Mouse (Mus musculus): Measurements from ENCODE around the gene Clec10a. TPM values are rescaled to one million over a fixed set of nuclear protein-coding genes. Genes with fewer than 3 reads are reported as not detected.

Clec10a gene
- polyA plus RNA-seq, 1 experiment = not detected

DNA sequence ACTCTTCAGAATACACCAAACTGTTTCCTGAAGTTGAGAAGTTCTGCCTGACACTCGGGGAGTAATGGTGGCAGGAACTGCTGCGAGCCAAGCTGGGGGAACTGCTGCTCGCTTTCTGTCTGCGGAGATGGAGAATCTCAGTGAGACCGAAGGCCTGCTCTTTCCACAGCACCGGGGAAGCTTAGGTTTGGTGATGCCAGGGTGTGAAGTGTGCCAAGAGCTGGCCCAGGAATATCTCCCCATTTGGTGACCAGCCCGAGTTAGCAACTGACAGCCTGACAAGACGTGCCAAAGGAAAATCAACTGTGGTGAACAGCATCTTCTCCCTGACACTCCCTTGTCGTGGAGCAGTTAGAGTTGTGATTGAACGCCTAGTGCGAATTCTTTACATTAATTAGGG is 22.3 kb downstream of the Clec10a start:
- no peaks in the 10 kb centered on the region for H3K36me3 ChIP-seq (ENCODE audit: control insufficient read depth, insufficient read depth, low read length, poor library complexity, severe bottlenecking)
- no peaks in the 10 kb centered on the region for H3K4me1 ChIP-seq (ENCODE audit: control insufficient read depth, insufficient read depth, low read length)
- H3K9ac ChIP-seq (ENCODE audit: low read depth, poor library complexity, severe bottlenecking) = no peak overlapping the region
- no peak overlapping the region for H3K4me3 ChIP-seq (ENCODE audit: low read depth, low read length)
- no peak overlapping the region for H3K27ac ChIP-seq (ENCODE audit: insufficient read depth, low read length)
- TF ChIP-seq CTCF (IDR thresholded peaks at IDR 0.05; ENCODE audit: low read depth, low read length) (no peak), POLR2A (IDR thresholded peaks at IDR 0.05; ENCODE audit: insufficient read depth, low read length) (no peak), EP300 (IDR thresholded peaks at IDR 0.05; ENCODE audit: insufficient read depth, low read depth, low read length) (no peak)
- H3K27me3 ChIP-seq (ENCODE audit: control insufficient read depth, insufficient read depth, low read length, poor library complexity, severe bottlenecking) = no peaks in the 10 kb centered on the region
- H3K9me3 ChIP-seq (replicated peaks; ENCODE audit: control insufficient read depth, insufficient read depth, low read length, poor library complexity, severe bottlenecking) = no peaks in the 10 kb centered on the region

- Histone ChIP-seq H3K36me3 (ENCODE audit: control insufficient read depth, insufficient read depth, low read length, poor library complexity, severe bottlenecking) (no peaks in the 10 kb centered on the region), H3K4me1 (ENCODE audit: control insufficient read depth, insufficient read depth, low read length) (no peaks in the 10 kb centered on the region), H3K9ac (ENCODE audit: low read depth, poor library complexity, severe bottlenecking) (no peak overlapping the region), H3K9me3 (replicated peaks; ENCODE audit: control insufficient read depth, insufficient read depth, low read length, poor library complexity, severe bottlenecking) (no peaks in the 10 kb centered on the region), H3K4me3 (ENCODE audit: low read depth, low read length) (no peak overlapping the region), H3K27ac (ENCODE audit: insufficient read depth, low read length) (no peak overlapping the region), H3K27me3 (ENCODE audit: control insufficient read depth, insufficient read depth, low read length, poor library complexity, severe bottlenecking) (no peaks in the 10 kb centered on the region)
- TF ChIP-seq CTCF (IDR thresholded peaks at IDR 0.05; ENCODE audit: low read depth, low read length) (no peak), EP300 (IDR thresholded peaks at IDR 0.05; ENCODE audit: insufficient read depth, low read depth, low read length) (no peak)
Measured at GRCm38 (mm10) chr11:70178756-70179155, 22.8 kb downstream of the Clec10a start.

- TF ChIP-seq CTCF (IDR thresholded peaks at IDR 0.05; ENCODE audit: low read depth, low read length) (no peak), POLR2A (IDR thresholded peaks at IDR 0.05; ENCODE audit: insufficient read depth, low read length) (no peak), EP300 (IDR thresholded peaks at IDR 0.05; ENCODE audit: insufficient read depth, low read depth, low read length) (no peak)
- Histone ChIP-seq H3K27me3 (ENCODE audit: control insufficient read depth, insufficient read depth, low read length, poor library complexity, severe bottlenecking) (no peaks in the 10 kb centered on the region), H3K4me3 (ENCODE audit: low read depth, low read length) (no peak overlapping the region), H3K36me3 (ENCODE audit: control insufficient read depth, insufficient read depth, low read length, poor library complexity, severe bottlenecking) (no peaks in the 10 kb centered on the region), H3K9me3 (replicated peaks; ENCODE audit: control insufficient read depth, insufficient read depth, low read length, poor library complexity, severe bottlenecking) (no peaks in the 10 kb centered on the region), H3K4me1 (ENCODE audit: control insufficient read depth, insufficient read depth, low read length) (no peaks in the 10 kb centered on the region), H3K27ac (ENCODE audit: insufficient read depth, low read length) (no peak overlapping the region), H3K9ac (ENCODE audit: low read depth, poor library complexity, severe bottlenecking) (no peak overlapping the region)
Measured at GRCm38 (mm10) chr11:70179401-70179800, 23.4 kb downstream of the Clec10a start.

DNA sequence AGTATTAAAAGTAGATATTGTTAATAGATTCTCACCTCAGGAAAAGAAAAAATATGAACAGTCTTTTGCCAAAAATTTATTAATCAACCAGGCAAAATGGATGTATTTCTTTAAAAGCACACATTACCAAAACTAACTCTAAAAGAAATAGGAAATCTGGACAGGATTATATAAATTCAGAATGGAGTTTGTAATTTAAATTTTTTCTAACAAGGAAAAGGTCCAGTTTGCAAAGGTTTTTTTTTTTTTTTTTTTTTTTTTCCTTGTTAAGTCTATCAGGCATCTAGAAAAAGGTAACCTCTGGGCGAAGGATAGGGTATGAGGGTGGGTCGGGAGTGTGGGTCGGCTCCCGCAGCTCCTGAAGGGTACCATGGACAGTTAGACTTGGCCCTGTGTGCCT is 24.5 kb downstream of the Clec10a start:
- TF ChIP-seq POLR2A (IDR thresholded peaks at IDR 0.05; ENCODE audit: insufficient read depth, low read length) (no peak), CTCF (IDR thresholded peaks at IDR 0.05; ENCODE audit: low read depth, low read length) (no peak), EP300 (IDR thresholded peaks at IDR 0.05; ENCODE audit: insufficient read depth, low read depth, low read length) (no peak)
- no peaks in the 10 kb centered on the region for H3K27me3 ChIP-seq (ENCODE audit: control insufficient read depth, insufficient read depth, low read length, poor library complexity, severe bottlenecking)
- H3K4me1 ChIP-seq (ENCODE audit: control insufficient read depth, insufficient read depth, low read length) = no peaks in the 10 kb centered on the region
- H3K36me3 ChIP-seq (ENCODE audit: control insufficient read depth, insufficient read depth, low read length, poor library complexity, severe bottlenecking) = no peaks in the 10 kb centered on the region
- H3K9ac ChIP-seq (ENCODE audit: low read depth, poor library complexity, severe bottlenecking) = no peak overlapping the region
- no peak overlapping the region for H3K4me3 ChIP-seq (ENCODE audit: low read depth, low read length)
- H3K27ac ChIP-seq (ENCODE audit: insufficient read depth, low read length) = no peak overlapping the region
- H3K9me3 ChIP-seq (replicated peaks; ENCODE audit: control insufficient read depth, insufficient read depth, low read length, poor library complexity, severe bottlenecking) = no peaks in the 10 kb centered on the region

GRCm38 (mm10) chr11:70185120-70185519 is 29.1 kb downstream of the Clec10a start:
- Histone ChIP-seq H3K27ac (ENCODE audit: insufficient read depth, low read length) (no peak overlapping the region), H3K36me3 (ENCODE audit: control insufficient read depth, insufficient read depth, low read length, poor library complexity, severe bottlenecking) (no peaks in the 10 kb centered on the region), H3K4me3 (ENCODE audit: low read depth, low read length) (no peak overlapping the region), H3K4me1 (ENCODE audit: control insufficient read depth, insufficient read depth, low read length) (no peaks in the 10 kb centered on the region), H3K27me3 (ENCODE audit: control insufficient read depth, insufficient read depth, low read length, poor library complexity, severe bottlenecking) (no peaks in the 10 kb centered on the region), H3K9me3 (replicated peaks; ENCODE audit: control insufficient read depth, insufficient read depth, low read length, poor library complexity, severe bottlenecking) (no peaks in the 10 kb centered on the region), H3K9ac (ENCODE audit: low read depth, poor library complexity, severe bottlenecking) (no peak overlapping the region)
- TF ChIP-seq CTCF (IDR thresholded peaks at IDR 0.05; ENCODE audit: low read depth, low read length) (no peak), POLR2A (IDR thresholded peaks at IDR 0.05; ENCODE audit: insufficient read depth, low read length) (no peak), EP300 (IDR thresholded peaks at IDR 0.05; ENCODE audit: insufficient read depth, low read depth, low read length) (no peak)

- no peak overlapping the region for H3K9ac ChIP-seq (ENCODE audit: low read depth, poor library complexity, severe bottlenecking)
- no peaks in the 10 kb centered on the region; the same call in 1 of the 2 replicates for H3K9me3 ChIP-seq (replicated peaks; ENCODE audit: control insufficient read depth, insufficient read depth, low read length, poor library complexity, severe bottlenecking)
- TF ChIP-seq POLR2A (IDR thresholded peaks at IDR 0.05; ENCODE audit: insufficient read depth, low read length) = no peak
- TF ChIP-seq EP300 (IDR thresholded peaks at IDR 0.05; ENCODE audit: insufficient read depth, low read depth, low read length) = no peak
- TF ChIP-seq CTCF (IDR thresholded peaks at IDR 0.05; ENCODE audit: low read depth, low read length) = no peak
- H3K4me1 ChIP-seq (ENCODE audit: control insufficient read depth, insufficient read depth, low read length) = no peaks in the 10 kb centered on the region
- no peak overlapping the region for H3K4me3 ChIP-seq (ENCODE audit: low read depth, low read length)
- H3K36me3 ChIP-seq (ENCODE audit: control insufficient read depth, insufficient read depth, low read length, poor library complexity, severe bottlenecking) = no peaks in the 10 kb centered on the region
- H3K27me3 ChIP-seq (ENCODE audit: control insufficient read depth, insufficient read depth, low read length, poor library complexity, severe bottlenecking) = no peaks in the 10 kb centered on the region
- H3K27ac ChIP-seq (ENCODE audit: insufficient read depth, low read length) = no peak overlapping the region
Measured at GRCm38 (mm10) chr11:70189319-70190134, 33.5 kb downstream of the Clec10a start.

All from ES-Bruce4 (cell line).